Mouse (Mus musculus): ENCODE measurements around the gene Boc. TPM values are rescaled to one million over a fixed set of nuclear protein-coding genes. Genes with fewer than 3 reads are reported as not detected.

Gene Boc
- total and polyA plus RNA-seq, 3 experiments, result 3.5 to 5.6 (median 4.2) TPM

DNA sequence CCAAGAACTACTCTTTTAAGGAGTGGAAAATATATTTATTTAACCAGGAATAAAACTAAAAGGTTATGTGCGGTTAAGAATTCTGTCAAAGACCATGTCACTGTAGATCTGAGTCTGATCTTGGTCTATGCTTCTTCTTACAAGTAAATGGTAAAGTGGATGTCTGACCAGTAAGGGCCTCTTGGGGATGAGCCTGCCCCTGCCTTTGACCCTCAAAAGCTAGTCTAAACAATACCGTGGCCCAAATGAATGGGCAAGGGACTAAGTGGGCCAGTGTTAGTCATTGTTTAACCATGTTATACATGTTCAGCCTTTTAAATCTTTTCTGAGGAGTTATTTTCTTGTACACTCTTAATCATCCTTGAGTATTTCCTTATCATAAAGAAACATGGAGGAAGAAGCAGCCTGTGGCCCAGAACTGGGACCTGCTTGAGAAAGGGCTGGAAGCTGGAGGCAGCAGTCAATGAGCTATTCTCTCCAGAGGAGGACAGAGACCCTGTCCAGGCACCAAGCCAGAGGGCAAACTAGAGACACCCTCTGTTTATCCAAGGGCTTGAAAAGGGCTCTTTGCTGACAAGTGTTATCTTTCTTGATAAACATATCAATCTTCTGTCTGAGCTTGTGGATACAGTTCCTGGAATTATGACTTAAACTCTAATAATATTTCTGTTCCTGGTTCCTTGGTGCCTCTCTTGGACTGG, 38.6 kb upstream of the Boc start:
- no peaks in the 10 kb centered on the region for H3K27me3 ChIP-seq (ENCODE audit: control insufficient read depth, insufficient read depth, low read length)
- TF ChIP-seq CTCF (IDR thresholded peaks at IDR 0.05) (no peak), POLR2A (IDR thresholded peaks at IDR 0.05; ENCODE audit: insufficient read depth, low read depth, low read length) (no peak), EP300 (IDR thresholded peaks at IDR 0.05; ENCODE audit: insufficient read depth, low read depth, low read length) (no peak)
- no peak overlapping the region for H3K9ac ChIP-seq (ENCODE audit: low read depth, low read length)
- DNase-seq, result no peak
- no peak overlapping the region for H3K27ac ChIP-seq
- 72% methylated on average over 2 of the region's 2 CpGs for WGBS
- H3K79me2 ChIP-seq (replicated peaks; ENCODE audit: control insufficient read depth, insufficient read depth, low read length), result no peaks in the 10 kb centered on the region
- H3K4me3 ChIP-seq, result no peak overlapping the region
- H3K36me3 ChIP-seq (ENCODE audit: control insufficient read depth, insufficient read depth, low read length), result no peaks in the 10 kb centered on the region
- intact Hi-C loops (cut with DNase I), result no loop called here
- no peaks in the 10 kb centered on the region for H3K4me1 ChIP-seq (ENCODE audit: control insufficient read depth, insufficient read depth, low read length)

DNA sequence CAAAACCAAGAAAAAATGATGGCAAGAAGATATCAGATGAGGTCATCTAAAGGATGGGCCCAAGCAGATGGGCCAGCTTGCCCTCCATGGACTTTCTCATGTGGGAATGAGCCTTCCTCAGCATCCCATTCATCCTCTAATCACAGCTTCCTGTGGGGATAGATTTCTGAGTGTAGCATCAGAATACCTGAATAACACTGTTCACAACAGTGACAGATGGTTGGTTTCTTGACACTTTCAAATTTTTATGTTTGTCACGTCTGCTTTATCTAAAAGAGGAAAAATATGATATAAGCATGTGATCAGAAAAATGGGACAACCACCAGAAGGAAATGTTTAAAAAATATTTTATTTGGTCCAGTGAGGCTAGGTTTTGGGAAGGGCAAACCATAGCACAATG, 30.8 kb upstream of the Boc start:
- TF ChIP-seq POLR2A (IDR thresholded peaks at IDR 0.05; ENCODE audit: insufficient read depth, low read depth, low read length) (no peak), EP300 (IDR thresholded peaks at IDR 0.05; ENCODE audit: insufficient read depth, low read depth, low read length) (no peak), CTCF (IDR thresholded peaks at IDR 0.05) (no peak)
- 86% methylated on average over 1 of the region's 1 CpGs for WGBS
- no peak for DNase-seq
- Histone ChIP-seq H3K27ac (no peak overlapping the region), H3K27me3 (ENCODE audit: control insufficient read depth, insufficient read depth, low read length) (no peaks in the 10 kb centered on the region), H3K79me2 (replicated peaks; ENCODE audit: control insufficient read depth, insufficient read depth, low read length) (no peaks in the 10 kb centered on the region), H3K4me1 (ENCODE audit: control insufficient read depth, insufficient read depth, low read length) (no peaks in the 10 kb centered on the region), H3K36me3 (ENCODE audit: control insufficient read depth, insufficient read depth, low read length) (no peaks in the 10 kb centered on the region), H3K9ac (ENCODE audit: low read depth, low read length) (no peak overlapping the region), H3K4me3 (no peak overlapping the region)
- intact Hi-C loops (cut with DNase I), result no loop called here

DNA sequence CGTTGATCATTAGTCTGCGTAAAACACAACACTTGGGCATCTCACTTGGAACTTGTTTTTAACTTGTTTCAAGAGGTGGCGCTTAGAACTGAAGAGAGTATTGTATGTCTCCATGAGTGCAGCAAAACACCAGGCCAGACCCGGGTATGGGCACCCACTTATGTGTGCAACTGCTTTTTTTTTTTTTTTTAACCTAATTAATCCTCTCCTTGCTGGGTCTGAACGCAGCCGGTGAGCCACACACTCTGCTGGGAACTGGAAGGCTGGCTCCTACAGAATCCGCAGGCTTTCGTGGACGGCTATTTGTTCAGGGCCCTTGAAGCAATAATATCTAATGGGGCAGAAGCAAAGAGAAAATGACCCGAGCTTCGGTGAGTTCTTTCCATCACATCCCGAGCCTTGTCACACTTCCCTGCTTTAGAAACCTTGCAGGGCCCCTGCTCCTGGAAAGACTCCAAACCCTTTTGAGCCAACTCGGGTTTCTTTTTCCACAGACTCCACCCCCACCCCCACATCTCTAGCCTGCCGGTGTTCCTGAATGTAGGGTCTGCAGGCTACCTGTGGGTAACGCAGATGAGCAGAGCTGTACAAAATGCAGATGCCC, 20.8 kb upstream of the Boc start:
- no peak overlapping the region for H3K9ac ChIP-seq (ENCODE audit: low read depth, low read length)
- 42% methylated on average over 15 of the region's 15 CpGs for WGBS
- intact Hi-C loops (cut with DNase I), result no loop called here

DNA sequence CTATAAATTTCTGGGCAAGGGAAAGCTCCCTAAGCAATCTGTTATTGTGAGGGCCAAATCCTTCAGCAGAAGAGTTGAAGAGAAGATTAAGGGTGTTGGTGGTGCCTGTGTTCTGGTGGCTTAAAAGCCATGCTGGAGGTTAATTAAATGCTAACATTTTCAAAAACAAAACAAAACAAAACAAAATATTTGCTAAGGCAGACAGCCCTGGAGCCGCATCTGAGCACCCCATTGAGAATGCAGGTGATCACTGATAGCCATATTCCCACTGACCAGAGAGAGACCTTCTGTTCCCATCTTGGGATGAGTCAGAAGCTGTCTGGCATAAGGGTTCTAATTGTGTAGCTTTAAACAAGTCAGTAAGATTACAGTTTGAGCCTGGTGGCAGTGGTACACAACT, 19.9 kb upstream of the Boc start:
- no peak overlapping the region for H3K4me3 ChIP-seq
- H3K9ac ChIP-seq (ENCODE audit: low read depth, low read length), result no peak overlapping the region
- 100% methylated on average over 1 of the region's 1 CpGs for WGBS
- H3K79me2 ChIP-seq (replicated peaks; ENCODE audit: control insufficient read depth, insufficient read depth, low read length), result no peaks in the 10 kb centered on the region
- no peak for DNase-seq
- H3K36me3 ChIP-seq (ENCODE audit: control insufficient read depth, insufficient read depth, low read length), result no peaks in the 10 kb centered on the region
- no peaks in the 10 kb centered on the region for H3K27me3 ChIP-seq (ENCODE audit: control insufficient read depth, insufficient read depth, low read length)
- TF ChIP-seq EP300 (IDR thresholded peaks at IDR 0.05; ENCODE audit: insufficient read depth, low read depth, low read length), result no peak
- no peak for TF ChIP-seq CTCF (IDR thresholded peaks at IDR 0.05)
- no peak for TF ChIP-seq POLR2A (IDR thresholded peaks at IDR 0.05; ENCODE audit: insufficient read depth, low read depth, low read length)
- no peak overlapping the region for H3K27ac ChIP-seq
- intact Hi-C loops (cut with DNase I), result no loop called here
- no peaks in the 10 kb centered on the region for H3K4me1 ChIP-seq (ENCODE audit: control insufficient read depth, insufficient read depth, low read length)

More for the DNA sequence above, 20.8 kb upstream of the Boc start:
- no peak for DNase-seq
- Histone ChIP-seq H3K27ac (no peak overlapping the region), H3K27me3 (ENCODE audit: control insufficient read depth, insufficient read depth, low read length) (no peaks in the 10 kb centered on the region), H3K4me3 (no peak overlapping the region), H3K36me3 (ENCODE audit: control insufficient read depth, insufficient read depth, low read length) (no peaks in the 10 kb centered on the region), H3K4me1 (ENCODE audit: control insufficient read depth, insufficient read depth, low read length) (no peaks in the 10 kb centered on the region), H3K79me2 (replicated peaks; ENCODE audit: control insufficient read depth, insufficient read depth, low read length) (no peaks in the 10 kb centered on the region)
- TF ChIP-seq POLR2A (IDR thresholded peaks at IDR 0.05; ENCODE audit: insufficient read depth, low read depth, low read length) (no peak), CTCF (IDR thresholded peaks at IDR 0.05) (no peak), EP300 (IDR thresholded peaks at IDR 0.05; ENCODE audit: insufficient read depth, low read depth, low read length) (no peak)

DNA sequence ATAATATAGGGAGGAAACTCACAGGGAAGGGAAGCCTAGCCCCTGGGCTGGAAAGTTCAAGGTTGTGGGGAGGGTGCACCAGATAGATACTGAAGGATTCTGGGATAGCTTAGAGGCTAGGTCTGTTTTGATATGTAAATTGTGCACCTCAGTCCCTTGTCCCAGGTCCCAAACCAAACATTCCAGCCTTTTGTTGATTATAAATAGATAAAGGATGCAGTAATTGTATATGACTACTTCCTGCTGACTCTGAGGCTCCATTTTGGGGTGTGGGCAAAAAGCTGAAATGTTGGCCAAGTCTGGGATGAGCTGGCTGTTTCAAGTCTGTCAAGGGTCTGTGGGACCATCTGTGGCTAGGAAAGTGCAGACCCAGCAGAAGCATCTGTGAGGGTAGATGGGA, 9.4 kb upstream of the Boc start:
- intact Hi-C loops (cut with DNase I), result no loop called here
- Histone ChIP-seq H3K27me3 (ENCODE audit: control insufficient read depth, insufficient read depth, low read length) (no peaks in the 10 kb centered on the region), H3K4me1 (ENCODE audit: control insufficient read depth, insufficient read depth, low read length) (no peaks in the 10 kb centered on the region), H3K4me3 (no peak overlapping the region), H3K36me3 (ENCODE audit: control insufficient read depth, insufficient read depth, low read length) (no peaks in the 10 kb centered on the region), H3K9ac (ENCODE audit: low read depth, low read length) (no peak overlapping the region), H3K27ac (no peak overlapping the region), H3K79me2 (replicated peaks; ENCODE audit: control insufficient read depth, insufficient read depth, low read length) (no peaks in the 10 kb centered on the region)
- DNase-seq, result no peak
- TF ChIP-seq CTCF (IDR thresholded peaks at IDR 0.05), result no peak
- no peak for TF ChIP-seq EP300 (IDR thresholded peaks at IDR 0.05; ENCODE audit: insufficient read depth, low read depth, low read length)
- no peak for TF ChIP-seq POLR2A (IDR thresholded peaks at IDR 0.05; ENCODE audit: insufficient read depth, low read depth, low read length)

All from heart, adult 2 months (tissue).